Comparison of ENCODE assay signal across 26 mouse cellular contexts in the genomic region with DNA sequence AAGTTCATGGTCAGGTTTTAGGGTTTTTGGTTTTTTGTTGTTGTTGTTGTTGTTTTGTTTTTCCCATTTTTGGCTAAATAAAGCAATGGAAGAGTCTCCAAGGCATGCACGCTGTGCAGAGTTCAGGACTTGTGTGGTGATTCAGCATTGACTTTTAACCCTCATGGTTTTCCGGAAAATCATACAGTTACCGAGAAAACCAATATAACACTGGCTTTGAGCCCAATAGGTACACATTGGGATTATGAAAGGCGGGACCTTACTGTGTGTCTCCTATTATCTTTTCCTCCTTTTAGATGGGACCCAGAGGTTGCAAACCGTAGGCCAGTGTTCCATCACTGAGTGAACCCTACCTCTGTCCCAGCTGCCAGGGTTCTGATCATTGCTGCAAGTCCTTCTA. TPM values are rescaled to one million over a fixed set of nuclear protein-coding genes. Genes with fewer than 3 reads are reported as not detected.
DNase-seq lines count a peak whose midpoint lies in the region; ATAC-seq and TF ChIP-seq lines count a peak whose summit lies in the region.
"Had no signal": no experiment of that assay in that cellular context is flagged by ENCODE, and none has a peak within 500 bp of the region (broad histone marks: within the 10 kb centered on the region; RNA-seq: fewer than 3 reads in every experiment).

No protein-coding gene starts in this region.

- no peaks in the 10 kb centered on the region for H3K79me2 ChIP-seq in liver, adult 2 months (ENCODE audit: control insufficient read depth, insufficient read depth, low read length)

- no peaks in the 10 kb centered on the region; the same call in 1 of the 2 replicates for H3K9me3 ChIP-seq in heart, embryonic 12.5 days (replicated peaks)
- H3K9me3 ChIP-seq in heart, embryonic 15.5 days (replicated peaks) = no peaks in the 10 kb centered on the region
- H3K9me3 ChIP-seq in stomach, postnatal 0 days (ENCODE audit: control insufficient read depth, low read length) = no peaks in the 10 kb centered on the region
- H3K9me3 ChIP-seq: embryonic facial prominence, embryonic 12.5 days; embryonic facial prominence, embryonic 15.5 days; hindbrain, embryonic 13.5 days; intestine, embryonic 15.5 days had no signal

- no peak overlapping the region for H3K4me3 ChIP-seq in heart, embryonic 12.5 days
- H3K4me3 ChIP-seq in heart, embryonic 15.5 days = no peak overlapping the region
- H3K4me3 ChIP-seq in liver, adult 2 months (ENCODE audit: insufficient read depth, low read depth, low read length) = no peak overlapping the region
- H3K4me3 ChIP-seq in stomach, postnatal 0 days (ENCODE audit: low read depth, low read length) = no peak overlapping the region
- H3K4me3 ChIP-seq: embryonic facial prominence, embryonic 12.5 days; embryonic facial prominence, embryonic 15.5 days; gastrocnemius, adult 2 months; hindbrain, embryonic 10.5 days; hindbrain, embryonic 13.5 days; intestine, embryonic 15.5 days had no signal

- no peak overlapping the region for H3K4me2 ChIP-seq in heart, embryonic 12.5 days
- H3K4me2 ChIP-seq in heart, embryonic 15.5 days = no peak overlapping the region
- no peak overlapping the region for H3K4me2 ChIP-seq in stomach, postnatal 0 days (replicated peaks; ENCODE audit: low read depth)
- H3K4me2 ChIP-seq: embryonic facial prominence, embryonic 12.5 days; embryonic facial prominence, embryonic 15.5 days; hindbrain, embryonic 13.5 days; intestine, embryonic 15.5 days had no signal

- no peaks in the 10 kb centered on the region for H3K27me3 ChIP-seq in heart, embryonic 12.5 days (replicated peaks)
- no peaks in the 10 kb centered on the region for H3K27me3 ChIP-seq in heart, embryonic 15.5 days
- no peaks in the 10 kb centered on the region for H3K27me3 ChIP-seq in liver, adult 2 months (ENCODE audit: control insufficient read depth, insufficient read depth, low read length)
- no peaks in the 10 kb centered on the region for H3K27me3 ChIP-seq in stomach, postnatal 0 days (ENCODE audit: control insufficient read depth, insufficient read depth, low read length)
- H3K27me3 ChIP-seq: embryonic facial prominence, embryonic 12.5 days; embryonic facial prominence, embryonic 15.5 days; hindbrain, embryonic 13.5 days; intestine, embryonic 15.5 days had no signal

- H3K27ac ChIP-seq in heart, embryonic 12.5 days (ENCODE audit: poor library complexity, severe bottlenecking) = peak overlapping the region; percentile 68; the same call in 1 of the 2 replicates
- peak overlapping the region; percentile 78 for H3K27ac ChIP-seq in heart, embryonic 15.5 days
- peak overlapping the region; percentile 69 for H3K27ac ChIP-seq in liver, adult 2 months (replicated peaks; ENCODE audit: insufficient read depth, low read depth, low read length)
- H3K27ac ChIP-seq in stomach, postnatal 0 days (replicated peaks) = no peak overlapping the region
- H3K27ac ChIP-seq: embryonic facial prominence, embryonic 12.5 days; embryonic facial prominence, embryonic 15.5 days; gastrocnemius, adult 2 months; hindbrain, embryonic 10.5 days; hindbrain, embryonic 13.5 days; intestine, embryonic 15.5 days had no signal

- H3K9ac ChIP-seq in heart, embryonic 12.5 days = no peak overlapping the region
- H3K9ac ChIP-seq in heart, embryonic 15.5 days = no peak overlapping the region
- no peak overlapping the region for H3K9ac ChIP-seq in liver, adult 2 months (ENCODE audit: low read depth, low read length)
- no peak overlapping the region for H3K9ac ChIP-seq in stomach, postnatal 0 days (ENCODE audit: low read length)
- H3K9ac ChIP-seq: embryonic facial prominence, embryonic 12.5 days; embryonic facial prominence, embryonic 15.5 days; forebrain, postnatal 0 days; hindbrain, embryonic 13.5 days; intestine, embryonic 15.5 days had no signal

- H3K36me3 ChIP-seq in heart, embryonic 12.5 days = no peaks in the 10 kb centered on the region
- no peaks in the 10 kb centered on the region for H3K36me3 ChIP-seq in heart, embryonic 15.5 days
- H3K36me3 ChIP-seq in liver, adult 2 months (ENCODE audit: control insufficient read depth, insufficient read depth, low read length) = no peaks in the 10 kb centered on the region
- H3K36me3 ChIP-seq in stomach, postnatal 0 days (ENCODE audit: control insufficient read depth, insufficient read depth, low read length) = no peaks in the 10 kb centered on the region
- H3K36me3 ChIP-seq: embryonic facial prominence, embryonic 12.5 days; embryonic facial prominence, embryonic 15.5 days; hindbrain, embryonic 10.5 days; hindbrain, embryonic 13.5 days; intestine, embryonic 15.5 days had no signal

- intact Hi-C loops in heart, postnatal 10 days (cut with DNase I) = loop anchor here (1.0 to 5.0 kb wide), 2 partner anchors 62 to 95 kb away; no protein-coding TSS in a partner anchor

- H3K4me1 ChIP-seq in heart, embryonic 12.5 days (replicated peaks) = peaks cover 31% of the 10 kb centered on the region
- peaks cover 32% of the 10 kb centered on the region for H3K4me1 ChIP-seq in heart, embryonic 15.5 days (replicated peaks)
- H3K4me1 ChIP-seq in liver, adult 2 months (ENCODE audit: control insufficient read depth, insufficient read depth, low read length) = peaks cover 5% of the 10 kb centered on the region
- no peaks in the 10 kb centered on the region for H3K4me1 ChIP-seq in stomach, postnatal 0 days (replicated peaks; ENCODE audit: control insufficient read depth, insufficient read depth)
- H3K4me1 ChIP-seq: embryonic facial prominence, embryonic 12.5 days; embryonic facial prominence, embryonic 15.5 days; hindbrain, embryonic 10.5 days; intestine, embryonic 15.5 days had no signal

- no peak for TF ChIP-seq EP300 in stomach, postnatal 0 days (optimal IDR thresholded peaks at IDR 0.05)

- no peak for DNase-seq in heart, postnatal 10 days
- DNase-seq in heart, adult 11 months = no peak
- DNase-seq in liver, adult 2 months (ENCODE audit: extremely low read depth, low read depth, low spot score) = peak; percentile 84
- DNase-seq in liver = no peak
- DNase-seq in stomach, postnatal 0 days (ENCODE audit: low spot score) = no peak
- DNase-seq: adrenal gland, adult 2 months; cerebellum, adult 11 months; cerebellum, adult 2 months; cerebellum, adult 9-11 months; cerebellum, postnatal 25 days; forebrain, postnatal 0 days; gastrocnemius, adult 2 months; gastrocnemius, postnatal 14 days; heart, postnatal 14 days; kidney, adult 11 months had no signal

- WGBS in heart, embryonic 12.5 days = 90% methylated on average over 5 of the region's 5 CpGs
- 86% methylated on average over 5 of the region's 5 CpGs for WGBS in heart, embryonic 15.5 days
- WGBS in liver, adult 2 months = 20% methylated on average over 5 of the region's 5 CpGs
- WGBS in stomach, postnatal 0 days = 63% methylated on average over 5 of the region's 5 CpGs

- ATAC-seq in heart, embryonic 12.5 days (ENCODE audit: insufficient number of reproducible peaks, low FRiP score) = no peak
- ATAC-seq in heart, embryonic 15.5 days (replicated peaks; ENCODE audit: insufficient number of reproducible peaks, insufficient read depth, low FRiP score, low read depth) = no peak
- peak; percentile 30; the same call in 1 of the 2 replicates for ATAC-seq in stomach, postnatal 0 days (ENCODE audit: low FRiP score, low TSS enrichment)
- no peak for ATAC-seq in megakaryocyte-erythroid progenitor cell, adult 5-6 weeks (replicated peaks; ENCODE audit: low FRiP score, low TSS enrichment, poor library complexity, severe bottlenecking)
- ATAC-seq: CD4-positive, CD25-positive, alpha-beta regulatory T cell, adult 4 months; forebrain, embryonic 14.5 days; forebrain, postnatal 0 days; hindbrain, embryonic 16.5 days; intestine, embryonic 15.5 days had no signal

- TF ChIP-seq CTCF in liver, adult 2 months (IDR thresholded peaks at IDR 0.05; ENCODE audit: low read depth, low read length) = no peak
- TF ChIP-seq CTCF in stomach, postnatal 0 days (IDR thresholded peaks at IDR 0.05; ENCODE audit: low read depth) = no peak

- TF ChIP-seq POLR2A in liver, adult 2 months (IDR thresholded peaks at IDR 0.05; ENCODE audit: extremely low read depth, insufficient read depth, low read length) = no peak

RNA-seq across cellular contexts. Expression of a gene that starts 22.3 kb away (rescaled TPM):
- 49.4 and 51.7 TPM in 2 replicates for polyA plus RNA-seq in heart, embryonic 12.5 days (2016; fragmentation: Nextera tagmentation; extraction: Ambion mirVana)
- 10 to 100 TPM; 23.4 to 27.1 TPM for total RNA-seq in heart, postnatal 10 days (2021)
- 32.8 and 38.6 TPM in 2 replicates for polyA plus RNA-seq in heart, embryonic 15.5 days (2015; fragmentation: Nextera tagmentation; extraction: Ambion mirVana)
- total RNA-seq in liver, adult 2 months (2014; rRNA removed) = 48.5 and 54.2 TPM in 2 replicates
- 21.8 and 26.2 TPM in 2 replicates for polyA plus RNA-seq in liver, adult 2 months (2012; rRNA removed)
- 21.9 and 24.5 TPM in 2 replicates for polyA plus RNA-seq in stomach, postnatal 0 days (2015; fragmentation: Nextera tagmentation; extraction: Ambion mirVana)
- 47.6 and 57.4 TPM in 2 replicates for total RNA-seq in megakaryocyte-erythroid progenitor cell, adult 5-6 weeks (2014; fragmentation: Nextera tagmentation)
- total RNA-seq in megakaryocyte-erythroid progenitor cell, adult 5-6 weeks (2017) = 60.9 and 68.3 TPM in 2 replicates

RNA-seq across cellular contexts. Expression of a gene that starts 22.6 kb away (rescaled TPM):
- 130 and 136 TPM in 2 replicates for polyA plus RNA-seq in heart, embryonic 12.5 days (2016; fragmentation: Nextera tagmentation; extraction: Ambion mirVana)
- 10 to 100 TPM; 53.8 to 59.7 TPM for total RNA-seq in heart, postnatal 10 days (2021)
- 135 and 140 TPM in 2 replicates for polyA plus RNA-seq in heart, embryonic 15.5 days (2015; fragmentation: Nextera tagmentation; extraction: Ambion mirVana)
- total RNA-seq in liver, adult 2 months (2014; rRNA removed) = 42.9 and 56.4 TPM in 2 replicates
- 20.9 and 35.0 TPM in 2 replicates for polyA plus RNA-seq in liver, adult 2 months (2012; rRNA removed)
- 106 and 107 TPM in 2 replicates for polyA plus RNA-seq in stomach, postnatal 0 days (2015; fragmentation: Nextera tagmentation; extraction: Ambion mirVana)
- 70.8 and 85.1 TPM in 2 replicates for total RNA-seq in megakaryocyte-erythroid progenitor cell, adult 5-6 weeks (2014; fragmentation: Nextera tagmentation)
- total RNA-seq in megakaryocyte-erythroid progenitor cell, adult 5-6 weeks (2017) = 83.8 and 89.7 TPM in 2 replicates

RNA-seq across cellular contexts. Expression of a gene that starts 59.9 kb away (rescaled TPM):
- 50.6 and 52.7 TPM in 2 replicates for polyA plus RNA-seq in heart, embryonic 12.5 days (2016; fragmentation: Nextera tagmentation; extraction: Ambion mirVana)
- 10 to 100 TPM; 18.7 to 19.1 TPM for total RNA-seq in heart, postnatal 10 days (2021)
- polyA plus RNA-seq in heart, embryonic 15.5 days (2015; fragmentation: Nextera tagmentation; extraction: Ambion mirVana) = 28.5 and 32.0 TPM in 2 replicates
- total RNA-seq in liver, adult 2 months (2014; rRNA removed) = 8.3 and 10.4 TPM in 2 replicates
- 2.4 and 3.5 TPM in 2 replicates for polyA plus RNA-seq in liver, adult 2 months (2012; rRNA removed)
- 16.9 and 17.3 TPM in 2 replicates for polyA plus RNA-seq in stomach, postnatal 0 days (2015; fragmentation: Nextera tagmentation; extraction: Ambion mirVana)
- total RNA-seq in megakaryocyte-erythroid progenitor cell, adult 5-6 weeks (2014; fragmentation: Nextera tagmentation) = 2.7 and 4.5 TPM in 2 replicates
- total RNA-seq in megakaryocyte-erythroid progenitor cell, adult 5-6 weeks (2017) = 3.4 and 6.6 TPM in 2 replicates
